Mouse (Mus musculus) kidney, postnatal 10 days (tissue): ENCODE measurements at regions not wholly inside any gene's neighbourhood (a gene's known extent, or its start where the extent isn't known, plus 50 kb on each side); places are given as distances from the start of the nearest gene placed in this dataset.
"Not testable (repeated sequence)": the region's sequence is repeated elsewhere in the genome, so short reads cannot be mapped to it uniquely, and the experiment has no call there.

Source experiments
- DNase-seq: peaks from one replicate; pipeline ENCODE4 v3.0.0; 2021; ENCODE audit warnings: mixed read lengths

- not testable (repeated sequence) for DNase-seq
Observed at GRCm38 (mm10) chr12:114909799-114910198, 1137.7 kb upstream of the Zfp386 start.

DNA sequence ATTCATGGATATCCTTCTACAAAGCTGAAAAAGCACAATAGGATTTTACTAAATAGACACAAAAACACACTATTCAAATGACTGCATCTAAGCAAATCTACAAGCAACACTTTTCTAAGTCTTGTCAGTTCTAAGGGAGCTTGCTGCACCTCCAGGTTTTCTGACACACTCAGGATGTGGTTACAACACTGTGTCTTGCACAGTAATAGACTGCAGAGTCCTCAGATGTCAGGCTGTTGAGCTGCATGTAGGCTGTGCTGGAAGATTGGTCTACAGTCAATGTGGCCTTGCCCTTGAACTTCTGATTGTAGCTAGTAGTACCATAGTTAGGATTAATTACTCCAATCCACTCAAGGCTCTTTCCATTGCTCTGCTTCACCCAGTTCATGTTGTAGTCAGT lies 1133.1 kb upstream of the Zfp386 start:
- not testable (repeated sequence) for DNase-seq

GRCm38 (mm10) chr12:114927691-114928090 lies 1119.8 kb upstream of the Zfp386 start:
- no peak for DNase-seq

GRCm38 (mm10) chr12:114932158-114932557 lies 1115.4 kb upstream of the Zfp386 start:
- no peak for DNase-seq

DNA sequence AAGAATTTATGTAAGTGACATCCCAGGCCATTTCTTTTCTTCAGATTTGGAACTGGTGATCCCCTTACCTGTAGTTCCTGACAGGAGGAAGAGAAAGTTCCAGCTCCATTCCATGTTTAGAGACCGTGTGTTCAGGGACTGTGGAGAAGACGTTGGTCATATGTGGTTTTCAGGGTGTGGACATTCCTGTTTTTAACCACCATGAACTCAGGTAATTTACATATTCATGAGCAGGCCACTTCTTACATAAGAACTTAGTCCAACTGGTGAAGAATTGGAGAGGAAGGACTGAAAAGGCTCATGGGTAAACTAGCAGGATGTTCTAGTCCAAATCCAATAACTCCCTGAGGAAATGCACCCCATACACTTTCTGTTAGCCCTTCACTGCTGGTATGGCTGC lies 1114.9 kb upstream of the Zfp386 start:
- no peak for DNase-seq

DNA sequence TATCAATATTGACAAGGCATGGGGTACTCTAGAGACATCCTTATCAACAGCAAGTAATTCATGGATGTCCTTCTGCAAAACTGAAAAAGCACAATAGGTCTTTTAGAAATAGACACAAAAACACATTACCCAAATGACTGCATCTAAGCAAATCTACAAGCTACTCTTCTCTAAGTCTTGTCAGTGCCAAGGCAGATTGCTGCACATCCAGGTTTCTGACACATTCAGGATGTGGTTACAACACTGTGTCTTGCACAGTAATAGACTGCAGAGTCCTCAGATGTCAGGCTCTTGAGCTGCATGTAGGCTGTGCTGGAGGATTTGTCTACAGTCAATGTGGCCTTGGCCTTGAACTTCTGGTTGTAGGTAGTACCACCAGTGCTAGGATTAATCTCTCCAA lies 1110.7 kb upstream of the Zfp386 start:
- DNase-seq: not testable (repeated sequence)

DNA sequence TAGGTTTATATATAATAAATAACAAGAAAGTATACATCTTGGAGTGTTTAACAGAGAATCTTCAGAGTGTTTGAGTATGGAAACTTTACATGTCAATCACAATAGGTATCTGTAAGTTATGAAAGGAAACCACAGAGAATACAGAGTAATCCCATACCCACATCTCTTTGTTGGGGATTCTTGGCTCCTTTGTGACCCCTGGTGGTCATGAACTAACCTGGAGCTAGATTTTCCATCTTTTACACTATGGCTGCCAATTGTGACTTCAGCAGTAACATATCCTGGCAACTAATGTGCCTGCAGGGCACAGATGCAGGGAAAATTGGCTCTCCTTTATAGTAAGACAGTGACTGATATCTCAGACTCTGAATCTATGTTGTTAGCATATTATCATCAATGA lies 1107.9 kb upstream of the Zfp386 start:
- DNase-seq: no peak

GRCm38 (mm10) chr12:114962105-114962504 lies 1085.4 kb upstream of the Zfp386 start:
- DNase-seq: no peak

DNA sequence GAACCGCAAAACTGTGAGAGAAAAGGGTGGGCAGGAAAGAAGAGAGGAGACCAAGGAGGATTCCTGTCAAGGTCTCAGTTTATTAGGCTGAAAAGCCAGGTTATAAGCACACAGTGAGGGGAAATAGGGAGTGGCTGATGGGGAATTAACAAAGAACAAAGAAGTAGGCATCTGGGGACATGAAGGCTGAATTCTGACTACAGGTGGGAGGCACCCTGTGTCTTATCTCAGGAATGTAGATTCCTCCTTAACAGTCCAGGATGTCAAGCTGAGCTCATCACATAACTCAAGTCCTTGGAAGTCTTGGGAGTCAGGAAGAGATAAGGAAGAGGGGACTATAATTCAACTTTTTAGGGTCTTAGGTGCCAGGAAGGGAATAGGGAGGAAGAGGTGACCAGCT lies 1083.3 kb upstream of the Zfp386 start:
- not testable (repeated sequence) for DNase-seq

GRCm38 (mm10) chr12:114981476-114982136 lies 1065.9 kb upstream of the Zfp386 start:
- DNase-seq: no peak

DNA sequence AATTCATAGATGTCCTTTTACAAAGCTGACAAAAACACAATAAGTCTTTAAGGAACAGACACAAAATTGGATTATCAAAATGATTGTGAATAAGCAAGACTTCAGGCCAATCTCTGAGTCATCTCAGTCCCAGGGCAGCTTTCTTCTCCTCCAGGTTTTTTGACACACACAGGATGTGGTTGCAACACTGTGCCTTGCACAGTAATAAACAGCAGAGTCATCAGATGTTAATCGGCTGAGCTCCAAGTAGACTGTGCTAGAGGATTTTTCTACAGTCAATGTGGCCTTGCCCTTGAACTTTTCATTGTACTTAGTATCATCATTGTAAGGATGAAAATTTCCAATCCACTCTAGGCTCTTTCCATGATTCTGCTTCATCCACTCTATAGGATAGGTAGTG lies 1056.6 kb upstream of the Zfp386 start:
- DNase-seq: no peak

GRCm38 (mm10) chr12:114996817-114997216 lies 1050.7 kb upstream of the Zfp386 start:
- no peak for DNase-seq

- DNase-seq: no peak
Observed at GRCm38 (mm10) chr12:115003118-115003517, 1044.4 kb upstream of the Zfp386 start.

DNA sequence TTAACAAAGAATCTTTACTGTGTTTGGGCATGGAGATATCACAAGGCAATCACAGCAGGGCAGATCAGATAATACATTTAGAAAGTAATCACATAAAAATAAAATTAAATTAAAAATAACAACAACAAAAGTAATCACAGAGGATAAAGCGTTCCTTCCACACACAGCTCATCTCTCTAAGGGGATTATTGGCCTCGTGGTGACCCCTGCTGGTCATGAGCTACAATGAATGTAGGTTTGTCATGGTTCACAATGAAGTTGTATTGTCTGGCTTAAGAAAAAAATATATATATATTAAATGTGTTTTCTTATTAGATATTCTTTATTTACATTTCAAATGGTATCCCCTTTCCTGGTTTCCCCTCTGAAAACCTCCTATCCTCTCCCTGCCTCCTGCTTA lies 1039.1 kb upstream of the Zfp386 start:
- no peak for DNase-seq

DNA sequence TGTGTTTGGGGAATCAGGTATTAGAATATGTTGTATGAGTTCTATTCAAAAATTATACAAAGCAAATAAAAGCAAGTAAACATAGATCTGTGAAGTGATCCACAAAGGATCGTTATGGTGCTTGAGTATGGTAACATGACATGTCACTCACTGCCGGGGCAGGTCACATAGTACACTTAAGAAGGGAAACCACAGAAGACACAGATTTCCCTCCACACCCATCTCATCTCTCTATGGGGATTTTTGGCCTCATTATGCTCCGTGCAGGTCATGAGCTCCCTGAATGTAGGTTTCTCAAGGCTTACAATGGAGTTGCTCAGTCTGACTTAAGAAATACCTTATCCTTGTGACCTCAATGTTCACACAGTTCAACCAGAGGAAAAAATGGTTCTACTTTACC lies 1034.8 kb upstream of the Zfp386 start:
- DNase-seq: no peak

- no peak for DNase-seq
Observed at GRCm38 (mm10) chr12:115023742-115024141, 1023.8 kb upstream of the Zfp386 start.

- no peak for DNase-seq
Observed at GRCm38 (mm10) chr12:115034438-115035129, 1012.9 kb upstream of the Zfp386 start.

- DNase-seq: no peak
Observed at GRCm38 (mm10) chr12:115055080-115055479, 992.4 kb upstream of the Zfp386 start.

GRCm38 (mm10) chr12:115059954-115060353 lies 987.6 kb upstream of the Zfp386 start:
- DNase-seq: not testable (repeated sequence)

DNA sequence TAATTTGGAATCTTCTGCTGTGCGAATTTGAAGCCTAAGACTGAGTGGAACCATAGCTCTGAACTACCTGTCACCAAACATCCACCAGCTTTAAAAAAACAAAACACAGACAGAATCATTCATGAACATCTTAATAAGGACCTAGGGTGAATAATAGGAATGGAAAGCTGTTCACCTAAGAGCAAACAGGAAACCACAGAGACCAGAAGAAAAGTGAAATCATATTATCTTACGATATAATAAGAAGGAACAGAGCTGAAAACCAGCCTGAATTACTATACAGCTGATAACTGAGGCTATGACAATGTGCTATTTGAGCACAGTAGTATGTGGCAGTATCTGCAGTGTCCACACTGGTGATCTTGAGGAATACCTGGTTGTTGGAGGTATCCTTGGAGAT lies 980.3 kb upstream of the Zfp386 start:
- no peak for DNase-seq

GRCm38 (mm10) chr12:115091460-115091859 lies 956.1 kb upstream of the Zfp386 start:
- DNase-seq: not testable (repeated sequence)

GRCm38 (mm10) chr12:115109742-115110141 lies 937.8 kb upstream of the Zfp386 start:
- DNase-seq: no peak

GRCm38 (mm10) chr12:115119134-115119826 lies 928.2 kb upstream of the Zfp386 start:
- not testable (repeated sequence) for DNase-seq

DNA sequence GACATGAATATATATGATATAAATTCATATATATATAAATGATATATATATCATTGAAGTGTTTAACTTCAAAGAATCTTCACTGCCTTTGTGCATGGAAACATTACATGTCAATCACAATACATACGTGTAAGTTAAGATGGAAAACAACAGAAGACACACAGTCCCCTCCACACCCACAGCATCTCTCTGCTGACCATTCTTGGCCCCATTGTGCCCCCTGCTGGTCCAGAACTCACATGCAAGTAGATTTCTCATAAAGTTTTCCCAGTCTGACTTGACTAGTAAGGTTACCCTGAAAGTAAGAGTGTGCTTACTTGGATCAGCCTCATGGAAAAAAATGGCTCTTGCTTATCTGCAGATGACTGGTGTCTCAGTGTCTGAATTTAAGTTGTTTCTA lies 926.3 kb upstream of the Zfp386 start:
- DNase-seq: no peak
